Mouse (Mus musculus) layer of hippocampus, adult 9-11 months (tissue): ENCODE measurements around the gene Enpp6.

Experiments
- DNase-seq: peaks from one replicate; pipeline ENCODE4 v3.0.0; 2022

Gene Enpp6

GRCm38 (mm10) chr8:47072001-47072400 is 85.3 kb downstream of the Enpp6 start:
- no peak for DNase-seq

- no peak for DNase-seq
These were observed 89.4 kb downstream of the Enpp6 start for GRCm38 (mm10) chr8:47075941-47076555.

- DNase-seq: no peak
These were observed 93.3 kb downstream of the Enpp6 start for GRCm38 (mm10) chr8:47080037-47080436.

- no peak for DNase-seq
These were observed 95.7 kb downstream of the Enpp6 start for GRCm38 (mm10) chr8:47082201-47083027.

- DNase-seq: no peak
These were observed 103.3 kb downstream of the Enpp6 start for GRCm38 (mm10) chr8:47090021-47090420.

- DNase-seq: no peak
These were observed 118.9 kb downstream of the Enpp6 start for GRCm38 (mm10) chr8:47105617-47106016.

- no peak for DNase-seq
These were observed 127.6 kb downstream of the Enpp6 start for GRCm38 (mm10) chr8:47114133-47114796.

GRCm38 (mm10) chr8:47117336-47117735 is 130.6 kb downstream of the Enpp6 start:
- no peak for DNase-seq

- DNase-seq: no peak
These were observed 133.2 kb downstream of the Enpp6 start for GRCm38 (mm10) chr8:47119895-47120294.

- no peak for DNase-seq
These were observed 142.2 kb downstream of the Enpp6 start for GRCm38 (mm10) chr8:47128859-47129258.

GRCm38 (mm10) chr8:47133381-47133780 is 146.7 kb downstream of the Enpp6 start:
- DNase-seq: no peak

- no peak for DNase-seq
These were observed 148.0 kb downstream of the Enpp6 start for GRCm38 (mm10) chr8:47134736-47135135.

GRCm38 (mm10) chr8:47135586-47135985 is 148.9 kb downstream of the Enpp6 start:
- no peak for DNase-seq

GRCm38 (mm10) chr8:47136047-47136446 is 149.4 kb downstream of the Enpp6 start:
- DNase-seq: no peak

- DNase-seq: no peak
These were observed 158.6 kb downstream of the Enpp6 start for GRCm38 (mm10) chr8:47145258-47145657.
